Mouse (Mus musculus) urinary bladder, postnatal 14 days (tissue): ENCODE results near the gene Mdc1.

Source experiments
- DNase-seq: peaks from one replicate; pipeline ENCODE4 v3.0.0; 2021; ENCODE audit warnings: low spot score

The Mdc1 gene

GRCm38 (mm10) chr17:35882924-35883323 is 41.6 kb downstream of the Mdc1 start:
- DNase-seq: no peak

GRCm38 (mm10) chr17:35883777-35884176 is 42.5 kb downstream of the Mdc1 start:
- DNase-seq: no peak

GRCm38 (mm10) chr17:35887725-35888124 is 46.4 kb downstream of the Mdc1 start:
- DNase-seq: no peak

- DNase-seq: peak; percentile 89
These were observed 55.7 kb downstream of the Mdc1 start, which contains the start of gene 2310061I04Rik for GRCm38 (mm10) chr17:35896781-35897643. Gene 2310061I04Rik (minus strand): TSS chr17:35897431.

- DNase-seq: no peak
These were observed 56.6 kb downstream of the Mdc1 start for GRCm38 (mm10) chr17:35897644-35898573.

GRCm38 (mm10) chr17:35900636-35901035 is 59.3 kb downstream of the Mdc1 start:
- DNase-seq: no peak

- DNase-seq: no peak
These were observed 62.2 kb downstream of the Mdc1 start for GRCm38 (mm10) chr17:35903343-35903991.

GRCm38 (mm10) chr17:35903992-35904355 is 62.7 kb downstream of the Mdc1 start:
- no peak for DNase-seq

- DNase-seq: no peak
These were observed 64.3 kb downstream of the Mdc1 start for GRCm38 (mm10) chr17:35905587-35905986.

- DNase-seq: no peak
These were observed 66.3 kb downstream of the Mdc1 start for GRCm38 (mm10) chr17:35907609-35908008.
